Mouse (Mus musculus): ENCODE data around the gene Gm42517.

- TF ChIP-seq CTCF (IDR thresholded peaks at IDR 0.05) (no peak), EP300 (IDR thresholded peaks at IDR 0.05) (no peak)
These were observed 37.7 kb upstream of the Gm42517 start for GRCm38 (mm10) chr5:108405460-108405859.

Measured in lung, postnatal 0 days (tissue).